Mouse (Mus musculus) forebrain, embryonic 11.5 days (tissue): ENCODE results near the gene Dock1. TPM values are rescaled to one million over a fixed set of nuclear protein-coding genes. Genes with fewer than 3 reads are reported as not detected.

Experiments used
- ATAC-seq: fragments of 200-750 bp; cut with Nextera tagmentation; replicated peaks from 2 replicates; pipeline ENCODE4 v1.8.0; 2017; ENCODE audit warnings: moderate TSS enrichment; ENCODE audit not compliant: low FRiP score
- DNase-seq: peaks from one replicate; pipeline ENCODE4 v3.0.0-alpha.2; 2017; ENCODE audit warnings: low spot score
- H3K27ac ChIP-seq: fragments of 300-500 bp; sonication (generic); 2 replicates; pipeline ENCODE4 v1.5.1; 2014; ENCODE audit warnings: low read depth, low read length
- H3K27me3 ChIP-seq: fragments of 300-500 bp; sonication (generic); 2 replicates; pipeline ENCODE4 v1.6.1; 2014; ENCODE audit warnings: mild to moderate bottlenecking, low read length, mixed read lengths; ENCODE audit not compliant: control insufficient read depth, insufficient read depth
- H3K36me3 ChIP-seq: fragments of 300-500 bp; sonication (generic); 2 replicates; pipeline ENCODE4 v1.6.1; 2014; ENCODE audit warnings: mild to moderate bottlenecking, low read length, moderate library complexity, mixed read lengths; ENCODE audit not compliant: control insufficient read depth, insufficient read depth
- H3K4me1 ChIP-seq: fragments of 300-500 bp; sonication (generic); replicated peaks from 2 replicates; pipeline ENCODE4 v1.6.1; 2014; ENCODE audit warnings: low read length, mixed read lengths; ENCODE audit not compliant: control insufficient read depth, insufficient read depth
- H3K4me2 ChIP-seq: fragments of 300-500 bp; sonication (generic); 2 replicates; pipeline ENCODE4 v1.6.1; 2014; ENCODE audit warnings: low read depth, mild to moderate bottlenecking, low read length, moderate library complexity, mixed read lengths; ENCODE audit not compliant: severe bottlenecking
- H3K4me3 ChIP-seq: fragments of 300-500 bp; sonication (generic); 2 replicates; pipeline ENCODE4 v1.5.1; 2014; ENCODE audit warnings: low read depth, low read length
- H3K9ac ChIP-seq: fragments of 300-500 bp; sonication (generic); 2 replicates; pipeline ENCODE4 v1.6.1; 2014; ENCODE audit warnings: low read length
- H3K9me3 ChIP-seq: fragments of 300-500 bp; sonication (generic); 2 replicates; pipeline ENCODE4 v1.6.1; 2016; ENCODE audit warnings: low read length, mixed read lengths; ENCODE audit not compliant: control insufficient read depth
- WGBS: fragments of 180-500 bp; shearing (Covaris S2); extraction: QIAGEN DNeasy Blood & Tissue Kit; methylation state at CpG from one replicate; pipeline ENCODE4 v1.1.7; 2014; 5-methylcytosine and 5-hydroxymethylcytosine counted together
- polyA plus RNA-seq: library from polyadenylated mRNA; unstranded; fragments of >200 nt; fragmentation: Nextera tagmentation; extraction: Ambion mirVana; gene quantifications from 2 replicates; pipeline ENCODE4 v1.2.1, GENCODE M21; 2014

Dock1 gene
- polyA plus RNA-seq, 1 experiment from 2014 or later = 26.5 TPM

- Histone ChIP-seq H3K27me3 (no peaks in the 10 kb centered on the region), H3K27ac (no peak overlapping the region), H3K4me1 (no peaks in the 10 kb centered on the region), H3K9me3 (no peaks in the 10 kb centered on the region), H3K4me3 (no peak overlapping the region), H3K36me3 (no peaks in the 10 kb centered on the region), H3K9ac (no peak overlapping the region), H3K4me2 (no peak overlapping the region)
- DNase-seq (no peak), ATAC-seq (no peak)
- WGBS = 85% methylated on average over 2 of the region's 2 CpGs
Measured at GRCm38 (mm10) chr7:135221475-135221874, 551.0 kb downstream of the Dock1 start.
